In genomic region chr9:105827791-105828385, GRCm38 (mm10) we compare ENCODE assay signal across 9 mouse cellular contexts. TPM values are rescaled to one million over a fixed set of nuclear protein-coding genes. Genes with fewer than 3 reads are reported as not detected.
DNase-seq lines count a peak whose midpoint lies in the region; ATAC-seq lines count a peak whose summit lies in the region.
"Had no signal": no experiment of that assay in that cellular context is flagged by ENCODE, and none has a peak within 500 bp of the region (broad histone marks: within the 10 kb centered on the region; RNA-seq: fewer than 3 reads in every experiment).

Col6a6 (minus strand) TSS chr9:105828160.

- peak within 1 kb of the TSS; percentile 34 for H3K4me2 ChIP-seq in forebrain, embryonic 12.5 days
- peak within 1 kb of the TSS; percentile 27 for H3K4me2 ChIP-seq in midbrain, embryonic 12.5 days (replicated peaks)

- 15% methylated on average over 19 of the region's 20 CpGs for WGBS in forebrain, embryonic 12.5 days
- 18% methylated on average over 18 of the region's 20 CpGs for WGBS in midbrain, embryonic 12.5 days

- H3K36me3 ChIP-seq in forebrain, embryonic 12.5 days (replicated peaks): no peaks in the 10 kb centered on the region
- H3K36me3 ChIP-seq in midbrain, embryonic 12.5 days: no peaks in the 10 kb centered on the region

- peaks cover 11% of the 10 kb centered on the region for H3K27me3 ChIP-seq in forebrain, embryonic 12.5 days
- peaks cover 19% of the 10 kb centered on the region; the same call in 1 of the 2 replicates for H3K27me3 ChIP-seq in midbrain, embryonic 12.5 days

- H3K4me1 ChIP-seq in forebrain, embryonic 12.5 days: peaks cover 7% of the 10 kb centered on the region; the same call in 1 of the 2 replicates
- H3K4me1 ChIP-seq in midbrain, embryonic 12.5 days: peaks cover 6% of the 10 kb centered on the region; the same call in 1 of the 2 replicates

- no peaks in the 10 kb centered on the region for H3K9me3 ChIP-seq in forebrain, embryonic 12.5 days
- H3K9me3 ChIP-seq in midbrain, embryonic 12.5 days: no peaks in the 10 kb centered on the region

- ATAC-seq in forebrain, embryonic 12.5 days (ENCODE audit: low FRiP score): no peak
- ATAC-seq in midbrain, embryonic 12.5 days (ENCODE audit: low FRiP score, low read depth): no peak
- ATAC-seq in granulocyte monocyte progenitor cell, adult 5-6 weeks (replicated peaks; ENCODE audit: poor library complexity, severe bottlenecking): no peak

- no peak within 1 kb of the TSS for H3K4me3 ChIP-seq in forebrain, embryonic 12.5 days (replicated peaks)
- no peak within 1 kb of the TSS for H3K4me3 ChIP-seq in midbrain, embryonic 12.5 days

- peak; percentile 6 for DNase-seq in embryo, embryonic 9.5 days (ENCODE audit: extremely low spot score)
- DNase-seq in embryo, embryonic 10.5 days (ENCODE audit: low spot score): no peak
- peak; percentile 38 for DNase-seq in heart, postnatal 4 days
- DNase-seq in ovary, adult 18-20 months (ENCODE audit: low spot score): no peak
- DNase-seq in right cerebral cortex, postnatal 25 days: no peak

- H3K27ac ChIP-seq in forebrain, embryonic 12.5 days: no peak within 1 kb of the TSS
- H3K27ac ChIP-seq in midbrain, embryonic 12.5 days (replicated peaks): no peak within 1 kb of the TSS
- H3K27ac ChIP-seq: macrophage had no signal

- H3K9ac ChIP-seq in forebrain, embryonic 12.5 days: no peak within 1 kb of the TSS
- 0 out of 2 replicates have a peak within 1 kb of the TSS, but pooled peaks have one; percentile 7 for H3K9ac ChIP-seq in midbrain, embryonic 12.5 days (replicated peaks)

RNA-seq across cellular contexts. Expression of gene Col6a6, which starts in this region (rescaled TPM):
- 0.10 and 0.17 TPM in 2 replicates for polyA plus RNA-seq in forebrain, embryonic 12.5 days (2016; fragmentation: Nextera tagmentation; extraction: Ambion mirVana)
- 10 to 100 TPM; 16.6 to 18.3 TPM for total RNA-seq in heart, postnatal 4 days (2021)
- polyA plus RNA-seq in midbrain, embryonic 12.5 days (2016; fragmentation: Nextera tagmentation; extraction: Ambion mirVana): 0.20 and 0.23 TPM in 2 replicates
- total RNA-seq in granulocyte monocyte progenitor cell, adult 5-6 weeks (2014; fragmentation: Nextera tagmentation): not detected in 2 replicates
- not detected in 2 replicates for total RNA-seq in granulocyte monocyte progenitor cell, adult 5-6 weeks (2017)
- polyA plus RNA-seq: macrophage had no signal

Comparison
In these comparisons a context has a peak if more than half of its experiments do, and no peak if none do; other contexts are left out.
1. RNA of gene Col6a6 (total RNA-seq): 16.6 to 18.3 TPM in heart, postnatal 4 days; not detected in granulocyte monocyte progenitor cell, adult 5-6 weeks; every median in the first group is over 10 times any median in the second.
2. DNase-seq: peak in embryo, embryonic 9.5 days (single experiment) and heart, postnatal 4 days (single experiment); none in embryo, embryonic 10.5 days (single experiment), ovary, adult 18-20 months (single experiment) and right cerebral cortex, postnatal 25 days (single experiment).